Mouse (Mus musculus) stomach, embryonic 14.5 days (tissue): Measurements from ENCODE around the gene Gcn1l1. TPM values are rescaled to one million over a fixed set of nuclear protein-coding genes. Genes with fewer than 3 reads are reported as not detected.

Experiments used
- ATAC-seq: fragments of 200-750 bp; cut with Nextera tagmentation; 2 replicates; pipeline ENCODE4 v1.8.0; 2017; ENCODE audit warnings: low read depth, moderate TSS enrichment; ENCODE audit not compliant: insufficient number of reproducible peaks, insufficient read depth, low FRiP score
- H3K27ac ChIP-seq: fragments of 300-500 bp; sonication (generic); 2 replicates; pipeline ENCODE4 v1.5.1; 2014; ENCODE audit warnings: mild to moderate bottlenecking, low read length, moderate library complexity, mixed read lengths
- H3K27me3 ChIP-seq: fragments of 300-500 bp; sonication (generic); 2 replicates; pipeline ENCODE4 v1.6.1; 2014; ENCODE audit warnings: low read length, control low read depth, mixed read lengths; ENCODE audit not compliant: control insufficient read depth, insufficient read depth
- H3K36me3 ChIP-seq: fragments of 300-500 bp; sonication (generic); 2 replicates; pipeline ENCODE4 v1.6.1; 2014; ENCODE audit warnings: mild to moderate bottlenecking, control low read depth, low read length, moderate library complexity, mixed read lengths; ENCODE audit not compliant: control insufficient read depth, insufficient read depth
- H3K4me1 ChIP-seq: fragments of 300-500 bp; sonication (generic); 2 replicates; pipeline ENCODE4 v1.6.1; 2014; ENCODE audit warnings: low read length, control low read depth, mixed read lengths; ENCODE audit not compliant: control insufficient read depth, insufficient read depth
- H3K4me2 ChIP-seq: fragments of 300-500 bp; sonication (generic); replicated peaks from 2 replicates; pipeline ENCODE4 v1.6.1; 2014; ENCODE audit warnings: low read depth, low read length, control low read depth
- H3K4me3 ChIP-seq: fragments of 300-500 bp; sonication (generic); 2 replicates; pipeline ENCODE4 v1.5.1; 2014; ENCODE audit warnings: low read depth, low read length, control low read depth
- H3K9ac ChIP-seq: fragments of 300-500 bp; sonication (generic); replicated peaks from 2 replicates; pipeline ENCODE4 v1.6.1; 2014; ENCODE audit warnings: low read depth, mild to moderate bottlenecking, control low read depth, low read length, moderate library complexity, mixed read lengths
- H3K9me3 ChIP-seq: fragments of 300-500 bp; sonication (generic); 2 replicates; pipeline ENCODE4 v1.6.1; 2016; ENCODE audit warnings: low read depth, low read length, control low read depth; ENCODE audit not compliant: control insufficient read depth
- WGBS: fragments of 180-500 bp; shearing (Covaris S2); extraction: QIAGEN DNeasy Blood & Tissue Kit; methylation state at CpG from one replicate; pipeline ENCODE4 v1.1.7; 2014; 5-methylcytosine and 5-hydroxymethylcytosine counted together
- polyA plus RNA-seq: library from polyadenylated mRNA; unstranded; fragments of >200 nt; fragmentation: Nextera tagmentation; extraction: Ambion mirVana; gene quantifications from 2 replicates; pipeline ENCODE4 v1.2.1, GENCODE M21; 2014

Gene Gcn1l1
- polyA plus RNA-seq, 1 experiment from 2014 or later = 42.3 TPM

- Histone ChIP-seq H3K27me3 (no peaks in the 10 kb centered on the region), H3K9me3 (no peaks in the 10 kb centered on the region), H3K36me3 (peaks cover 37% of the 10 kb centered on the region), H3K4me3 (peak overlapping the region; percentile 90), H3K4me2 (peak overlapping the region; percentile 88), H3K4me1 (peaks cover 12% of the 10 kb centered on the region; the same call in 1 of the 2 replicates), H3K27ac (no peak overlapping the region), H3K9ac (peak overlapping the region; percentile 97)
- 37% methylated on average over 13 of the region's 13 CpGs for WGBS
- no peak for ATAC-seq
Measured at GRCm38 (mm10) chr5:115560336-115560905, 4.6 kb upstream of the Gcn1l1 start.

GRCm38 (mm10) chr5:115563771-115564585 lies 1.1 kb upstream of the Gcn1l1 start:
- WGBS = 39% methylated on average over 5 of the region's 5 CpGs
- Histone ChIP-seq H3K36me3 (peaks cover 37% of the 10 kb centered on the region), H3K27ac (peak overlapping the region; percentile 71; the same call in 1 of the 2 replicates), H3K9ac (no peak overlapping the region), H3K4me2 (peak overlapping the region; percentile 70; the same call in 1 of the 2 replicates), H3K4me3 (peak overlapping the region; percentile 90; the same call in 1 of the 2 replicates), H3K9me3 (no peaks in the 10 kb centered on the region), H3K4me1 (peaks cover 17% of the 10 kb centered on the region; the same call in 1 of the 2 replicates), H3K27me3 (no peaks in the 10 kb centered on the region)
- ATAC-seq = no peak

- peak overlapping the region; percentile 71 for H3K27ac ChIP-seq
- peak overlapping the region; percentile 95 for H3K9ac ChIP-seq
- H3K9me3 ChIP-seq = no peaks in the 10 kb centered on the region
- peak overlapping the region; percentile 70 for H3K4me2 ChIP-seq
- peaks cover 15% of the 10 kb centered on the region; the same call in 1 of the 2 replicates for H3K4me1 ChIP-seq
- under 1% methylated on average over 31 of the region's 46 CpGs for WGBS
- no peaks in the 10 kb centered on the region for H3K27me3 ChIP-seq
- H3K36me3 ChIP-seq = peaks cover 37% of the 10 kb centered on the region
- peak overlapping the region; percentile 90 for H3K4me3 ChIP-seq
- peak; percentile 34; the same call in 1 of the 2 replicates for ATAC-seq
Measured at GRCm38 (mm10) chr5:115565403-115565802, 349 bp downstream of the Gcn1l1 start.

GRCm38 (mm10) chr5:115568681-115569080 lies 3.6 kb downstream of the Gcn1l1 start:
- H3K4me1 ChIP-seq = peaks cover 7% of the 10 kb centered on the region; the same call in 1 of the 2 replicates
- WGBS = 55% methylated on average over 10 of the region's 10 CpGs

GRCm38 (mm10) chr5:115569308-115569707 lies 4.3 kb downstream of the Gcn1l1 start:
- H3K27ac ChIP-seq = no peak overlapping the region
- no peak for ATAC-seq
- H3K4me3 ChIP-seq = no peak overlapping the region
- no peak overlapping the region for H3K4me2 ChIP-seq
- H3K9ac ChIP-seq = no peak overlapping the region
- WGBS = 72% methylated on average over 11 of the region's 11 CpGs
- peaks cover 21% of the 10 kb centered on the region; the same call in 1 of the 2 replicates for H3K36me3 ChIP-seq
- H3K4me1 ChIP-seq = peaks cover 7% of the 10 kb centered on the region; the same call in 1 of the 2 replicates
- H3K27me3 ChIP-seq = no peaks in the 10 kb centered on the region
- H3K9me3 ChIP-seq = no peaks in the 10 kb centered on the region

More at GRCm38 (mm10) chr5:115568681-115569080, 3.6 kb downstream of the Gcn1l1 start:
- Histone ChIP-seq H3K9me3 (no peaks in the 10 kb centered on the region), H3K4me2 (no peak overlapping the region), H3K36me3 (peaks cover 23% of the 10 kb centered on the region; the same call in 1 of the 2 replicates), H3K4me3 (no peak overlapping the region), H3K27ac (peak overlapping the region; percentile 39; the same call in 1 of the 2 replicates), H3K27me3 (no peaks in the 10 kb centered on the region), H3K9ac (no peak overlapping the region)
- no peak for ATAC-seq

- Histone ChIP-seq H3K4me3 (no peak overlapping the region), H3K9ac (no peak overlapping the region), H3K27ac (no peak overlapping the region), H3K9me3 (no peaks in the 10 kb centered on the region), H3K4me1 (peaks cover 5% of the 10 kb centered on the region; the same call in 1 of the 2 replicates), H3K36me3 (peaks cover 24% of the 10 kb centered on the region; the same call in 1 of the 2 replicates), H3K27me3 (no peaks in the 10 kb centered on the region), H3K4me2 (no peak overlapping the region)
- WGBS = 83% methylated on average over 4 of the region's 4 CpGs
- no peak for ATAC-seq
Measured at GRCm38 (mm10) chr5:115569721-115570120, 4.7 kb downstream of the Gcn1l1 start.

GRCm38 (mm10) chr5:115571086-115571485 lies 6.0 kb downstream of the Gcn1l1 start:
- Histone ChIP-seq H3K4me2 (no peak overlapping the region), H3K4me1 (peaks cover under 1% of the 10 kb centered on the region; the same call in 1 of the 2 replicates), H3K36me3 (peaks cover 34% of the 10 kb centered on the region), H3K27ac (no peak overlapping the region), H3K4me3 (no peak overlapping the region), H3K27me3 (no peaks in the 10 kb centered on the region), H3K9me3 (no peaks in the 10 kb centered on the region), H3K9ac (no peak overlapping the region)
- WGBS = 91% methylated on average over 7 of the region's 7 CpGs
- ATAC-seq = no peak

- H3K4me2 ChIP-seq = no peak overlapping the region
- peaks cover 50% of the 10 kb centered on the region for H3K36me3 ChIP-seq
- whole genome bisulfite sequencing = 58% methylated on average over 17 of the region's 17 CpGs
- H3K27ac ChIP-seq = peak overlapping the region; percentile 58; the same call in 1 of the 2 replicates
- no peaks in the 10 kb centered on the region for H3K9me3 ChIP-seq
- H3K9ac ChIP-seq = no peak overlapping the region
- no peaks in the 10 kb centered on the region for H3K4me1 ChIP-seq
- no peak overlapping the region for H3K4me3 ChIP-seq
- H3K27me3 ChIP-seq = no peaks in the 10 kb centered on the region
- ATAC-seq = no peak
Measured at GRCm38 (mm10) chr5:115572679-115573535, 7.9 kb downstream of the Gcn1l1 start.
